Mouse (Mus musculus) spleen, postnatal 10 days (tissue): ENCODE measurements around the gene Ap3b1.

ENCODE experiments used
- DNase-seq, 2 experiments: peaks; one replicate each; pipeline ENCODE4 v3.0.0; 2021 to 2022; ENCODE audit warnings: low spot score in 2 of 2

Ap3b1 gene

DNA sequence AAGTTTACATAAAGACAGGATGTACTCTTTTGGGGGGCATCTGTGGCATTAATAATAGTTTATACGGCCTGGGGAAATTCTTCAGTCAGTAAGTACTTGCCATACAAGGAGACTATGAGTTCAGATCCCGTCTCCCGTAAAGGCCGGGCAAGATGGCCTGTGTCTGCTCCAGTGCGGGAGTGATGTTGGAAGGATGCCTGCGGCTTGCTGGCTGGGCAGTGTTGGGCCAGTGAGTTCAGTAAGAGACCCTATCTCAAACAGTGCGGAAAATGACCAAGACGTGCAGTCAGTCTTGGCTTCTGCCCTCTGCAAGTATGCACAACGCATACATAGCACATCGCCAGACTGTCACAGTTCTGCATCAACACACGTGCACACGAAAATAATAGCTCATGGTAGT, 95.4 kb downstream of the Ap3b1 start:
- DNase-seq, result no peak

GRCm38 (mm10) chr13:94459143-94459542, 100.4 kb downstream of the Ap3b1 start:
- DNase-seq, result no peak

DNA sequence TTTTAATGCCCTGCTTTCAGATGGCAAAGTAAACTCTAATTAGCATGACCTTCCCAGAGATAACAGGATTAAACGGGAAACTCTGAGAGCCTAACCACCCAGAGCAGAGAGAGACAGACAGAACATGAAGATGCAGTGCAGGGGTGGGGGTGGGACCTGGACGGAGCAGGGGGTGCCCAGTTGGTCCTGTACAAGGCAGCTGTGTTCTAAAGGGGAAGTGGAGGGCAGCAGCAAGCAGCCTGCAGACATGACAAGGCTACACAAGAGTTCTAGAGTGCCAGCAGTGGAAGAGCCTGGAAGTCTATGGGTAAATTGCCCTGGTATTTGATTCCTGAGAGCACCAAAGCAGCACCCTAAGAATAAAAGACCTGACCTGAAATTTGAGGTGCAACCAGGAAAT, 105.5 kb downstream of the Ap3b1 start:
- no peak for DNase-seq

DNA sequence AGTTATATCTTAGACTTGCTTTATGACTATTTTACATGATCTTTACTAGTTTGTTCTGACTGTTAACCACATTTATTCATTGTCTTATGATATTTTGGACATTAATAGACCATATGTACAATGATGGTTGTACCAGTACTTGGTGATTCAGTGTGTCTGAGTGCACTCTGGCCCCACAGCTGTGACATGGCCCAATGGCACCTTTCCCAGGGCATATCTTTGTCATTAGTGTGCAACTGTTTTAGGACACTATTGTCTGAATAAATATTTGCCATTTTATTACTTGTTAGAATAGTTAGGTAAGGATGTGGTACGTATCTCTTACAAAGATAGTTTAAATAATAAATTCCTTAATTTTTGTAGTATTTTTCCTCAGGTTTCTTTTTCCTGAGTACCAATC, 109.8 kb downstream of the Ap3b1 start:
- DNase-seq, result no peak

DNA sequence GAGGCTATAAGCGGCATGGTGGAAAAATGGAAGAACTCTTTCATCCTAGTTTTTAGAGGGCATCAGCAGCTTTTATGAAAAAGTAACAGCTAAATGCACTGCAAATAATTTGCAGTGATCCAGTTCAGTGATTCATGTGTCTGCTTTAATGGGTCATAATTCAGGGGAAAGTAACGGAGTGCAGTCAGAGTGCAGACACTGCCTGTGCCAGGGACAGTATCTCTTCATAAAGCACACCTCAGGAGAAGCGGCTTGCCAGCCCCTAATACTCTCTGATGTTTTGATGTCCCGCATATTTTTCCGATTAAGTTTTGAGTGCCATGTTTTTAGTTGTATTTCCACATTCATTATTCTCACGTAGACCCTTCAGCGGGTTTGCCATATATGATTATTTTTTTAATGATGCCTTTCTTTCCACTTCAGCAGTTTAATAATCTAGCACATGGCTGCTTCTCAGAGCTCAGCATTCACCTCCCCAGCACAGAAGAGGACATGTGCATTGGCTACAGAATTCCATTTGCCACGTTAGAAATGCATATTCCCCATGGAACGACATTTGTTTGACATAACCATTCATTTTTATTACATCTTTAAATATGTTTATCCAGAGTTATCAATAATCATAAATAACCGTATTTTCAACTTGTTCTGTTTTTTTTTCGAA, 112.4 kb downstream of the Ap3b1 start:
- no peak for DNase-seq

GRCm38 (mm10) chr13:94476208-94476607, 117.4 kb downstream of the Ap3b1 start:
- DNase-seq, result no peak

- DNase-seq, result no peak
Measured at GRCm38 (mm10) chr13:94480256-94480655, 121.5 kb downstream of the Ap3b1 start.

DNA sequence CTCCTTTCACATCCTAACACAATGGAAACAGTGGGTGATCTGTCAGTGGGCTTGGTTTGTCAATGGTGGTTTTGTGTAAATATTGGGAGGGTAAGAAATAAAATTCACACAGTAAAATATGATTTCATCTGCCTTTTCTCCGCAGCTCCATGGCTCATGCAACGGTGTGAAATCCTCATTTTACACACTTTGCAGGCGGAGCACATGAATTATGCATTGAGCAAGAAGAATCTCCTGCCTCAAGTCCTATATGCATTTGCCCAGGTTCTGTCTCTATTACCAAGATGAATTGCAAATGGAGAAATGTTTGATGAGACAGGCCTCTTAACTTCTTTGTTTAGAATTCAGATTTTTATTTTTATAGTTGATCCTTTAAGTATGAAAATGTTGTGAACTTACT, 131.9 kb downstream of the Ap3b1 start:
- no peak for DNase-seq

- DNase-seq, result no peak
Measured at GRCm38 (mm10) chr13:94491159-94491558, 132.4 kb downstream of the Ap3b1 start.

- no peak for DNase-seq
Measured at GRCm38 (mm10) chr13:94497521-94497920, 138.8 kb downstream of the Ap3b1 start.

- DNase-seq, result no peak
Measured at GRCm38 (mm10) chr13:94506411-94506810, 147.7 kb downstream of the Ap3b1 start.

GRCm38 (mm10) chr13:94508344-94508743, 149.6 kb downstream of the Ap3b1 start:
- DNase-seq, result no peak

DNA sequence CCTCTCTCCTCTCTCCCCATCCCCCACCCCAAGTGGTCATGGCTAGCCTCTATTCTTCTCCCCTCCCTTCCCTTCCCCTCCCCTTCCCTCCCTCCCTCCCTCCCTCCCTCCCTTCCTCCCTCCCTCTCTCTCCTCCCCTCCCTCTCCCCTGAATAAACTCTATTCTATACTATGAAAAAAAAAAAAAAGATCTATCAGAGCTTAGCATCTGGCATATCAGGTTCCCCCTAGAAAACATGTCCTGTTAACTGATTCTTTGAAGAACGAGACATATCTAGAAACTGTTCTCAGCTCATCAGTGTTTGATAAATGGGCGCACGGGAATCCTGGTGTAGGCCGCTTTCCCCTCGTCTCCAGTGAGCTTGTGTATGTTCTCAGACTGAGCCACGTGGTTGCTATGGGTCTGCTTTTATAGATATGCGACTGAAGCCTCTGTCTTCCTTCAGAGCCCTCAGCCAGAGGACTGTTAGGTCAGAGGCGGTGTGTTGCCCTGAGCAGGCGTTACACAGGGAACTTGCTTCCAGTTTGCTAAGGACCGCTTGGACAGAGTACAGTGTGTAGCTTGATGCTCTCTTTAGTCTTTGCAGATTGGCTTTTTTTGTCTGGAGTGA, 154.5 kb downstream of the Ap3b1 start:
- no peak for DNase-seq

- DNase-seq, result no peak
Measured at GRCm38 (mm10) chr13:94513898-94514297, 155.1 kb downstream of the Ap3b1 start.

- no peak for DNase-seq
Measured at GRCm38 (mm10) chr13:94514992-94515391, 156.2 kb downstream of the Ap3b1 start.

DNA sequence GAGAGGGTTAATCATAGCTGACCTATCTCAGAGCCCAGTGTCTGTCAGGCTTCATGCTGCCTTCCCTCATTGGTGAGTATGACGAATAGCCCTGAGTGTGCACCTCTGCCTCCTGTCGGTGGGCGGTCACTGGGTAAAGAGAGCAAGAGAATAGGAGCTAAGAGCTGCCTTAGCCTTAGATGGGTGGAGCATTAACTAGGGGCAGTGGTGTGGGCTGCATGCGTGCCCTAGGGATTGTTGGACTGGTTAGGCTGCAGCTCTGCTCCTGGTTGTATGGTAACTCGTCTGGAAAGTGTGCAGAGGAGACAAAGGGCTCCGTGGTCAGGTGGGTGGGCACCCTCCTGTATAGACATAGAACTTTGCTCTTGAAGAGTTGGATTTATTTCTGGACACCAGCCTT, 157.8 kb downstream of the Ap3b1 start:
- DNase-seq, result no peak

DNA sequence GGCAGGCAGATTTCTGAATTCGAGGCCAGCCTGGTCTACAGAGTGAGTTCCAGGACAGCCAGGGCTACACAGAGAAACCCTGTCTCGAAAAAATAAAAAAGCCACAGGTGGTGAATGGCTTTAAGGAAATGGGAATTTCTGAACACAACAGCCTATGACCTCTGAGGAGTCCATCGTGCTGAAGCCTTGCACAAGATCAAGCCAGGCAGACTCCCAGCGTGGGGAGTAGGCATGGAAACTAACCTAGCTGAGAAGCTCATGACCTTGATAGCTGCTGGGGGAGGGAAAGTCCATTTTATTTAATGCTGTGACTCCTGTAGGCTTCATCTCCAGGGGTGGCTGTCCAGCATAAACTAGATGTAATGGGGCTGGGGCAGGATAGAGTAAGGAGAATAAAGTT, 159.4 kb downstream of the Ap3b1 start:
- DNase-seq, result no peak

DNA sequence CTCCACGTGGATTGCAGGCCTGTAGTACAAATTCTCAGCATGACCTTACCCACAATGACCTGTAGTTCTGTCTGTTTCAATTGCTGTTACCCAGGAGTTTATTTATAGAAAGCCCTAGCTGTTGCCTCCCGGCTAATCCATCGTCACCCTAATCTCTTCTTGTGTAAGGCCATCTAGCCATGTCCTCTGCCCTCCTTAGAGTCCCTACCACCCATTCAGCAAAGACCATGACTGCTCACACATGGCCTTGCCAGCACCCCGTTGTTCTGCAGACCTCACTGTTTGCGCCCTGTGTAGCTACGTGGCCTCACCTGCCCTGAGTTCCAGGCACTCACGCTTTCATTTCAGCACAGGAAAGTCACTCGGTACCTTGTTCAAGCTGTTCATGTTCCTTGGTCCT, 160.5 kb downstream of the Ap3b1 start:
- no peak for DNase-seq

GRCm38 (mm10) chr13:94523213-94523612, 164.5 kb downstream of the Ap3b1 start:
- no peak for DNase-seq

DNA sequence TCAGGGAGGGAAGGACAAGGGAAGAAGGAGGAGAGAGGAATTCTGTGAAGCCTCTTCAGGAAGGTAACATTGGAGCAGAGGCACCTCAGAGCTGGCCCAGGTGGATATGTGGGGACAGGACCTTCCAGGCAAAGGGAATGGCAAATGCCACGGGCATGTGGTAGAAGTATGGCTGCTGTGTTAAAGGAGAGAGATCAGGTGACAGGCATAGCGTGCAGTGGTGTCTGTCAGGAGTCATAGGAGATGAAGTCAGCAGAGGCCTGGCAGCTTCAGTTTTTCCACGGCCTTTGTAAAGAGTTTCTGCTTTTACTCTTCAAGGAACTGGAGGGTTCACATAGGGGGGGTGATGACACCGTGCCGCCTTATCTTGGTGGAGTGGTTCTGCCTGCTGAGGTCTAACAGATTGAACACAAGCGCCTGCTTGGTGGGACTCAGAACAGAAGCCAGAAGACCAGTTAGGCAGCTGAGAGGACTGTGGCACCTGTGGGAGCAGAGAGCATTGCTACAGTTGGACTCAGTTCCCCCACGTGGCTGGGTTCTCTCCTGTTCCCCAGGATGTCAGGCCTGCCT, 166.0 kb downstream of the Ap3b1 start:
- DNase-seq, result no peak

DNA sequence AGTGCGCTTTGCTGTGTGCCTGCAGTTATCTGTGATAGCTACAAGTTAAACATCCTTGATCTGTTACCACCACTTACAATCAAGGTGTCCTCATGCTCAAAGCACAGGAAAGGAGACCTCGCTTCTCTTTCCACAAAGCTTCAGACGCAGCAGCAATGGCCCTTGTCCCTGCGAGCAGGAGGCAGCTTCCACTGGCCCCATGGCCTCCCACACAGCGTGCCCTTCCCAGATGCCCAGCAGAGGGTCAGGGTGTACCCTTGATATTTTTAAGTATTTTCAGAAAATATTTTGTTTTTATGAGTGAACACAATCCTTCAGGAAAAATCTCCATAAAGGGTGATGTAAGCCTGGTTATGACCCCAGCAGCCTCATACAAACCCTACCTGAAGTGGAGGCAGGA, 170.4 kb downstream of the Ap3b1 start:
- no peak for DNase-seq

DNA sequence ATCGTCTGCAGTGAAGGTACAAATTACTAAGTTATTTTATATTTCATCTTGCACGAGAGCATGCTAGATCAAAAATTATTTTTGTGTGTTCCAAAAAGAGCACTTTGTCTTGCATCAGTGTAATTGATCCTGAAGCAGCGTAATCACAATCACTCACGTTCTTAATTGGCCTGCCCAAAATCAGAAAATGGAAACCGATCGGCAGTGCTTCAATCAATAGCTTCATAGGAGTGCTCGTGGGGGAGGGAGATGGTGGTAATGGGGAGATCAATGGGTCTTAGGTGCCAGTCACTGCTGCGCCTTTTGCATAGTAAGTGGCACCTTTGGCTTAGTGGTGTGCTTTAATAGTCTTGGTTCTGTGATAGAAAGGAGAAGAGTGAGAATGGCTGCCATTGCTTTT, 174.8 kb downstream of the Ap3b1 start:
- DNase-seq, result no peak

- no peak for DNase-seq
Measured at GRCm38 (mm10) chr13:94537336-94537735, 178.6 kb downstream of the Ap3b1 start.
